Mouse (Mus musculus) layer of hippocampus, adult 6 months (tissue): ENCODE results near the gene Rbpjl. TPM values are rescaled to one million over a fixed set of nuclear protein-coding genes. Genes with fewer than 3 reads are reported as not detected.

Experiments used
- long read RNA-seq, 2 experiments: library from polyadenylated mRNA; unstranded; transcript quantifications; one replicate each; pipeline ENCODE4 v2.0.0; 2019 to 2020
- microRNA-seq: library from miRNA; unstranded; fragments of <30 nt; microRNA quantifications from one replicate; pipeline ENCODE4 v1.2.0, GENCODE M21; 2020
- polyA plus RNA-seq: library from polyadenylated mRNA; unstranded; fragments of <200 nt; fragmentation: Nextera tagmentation; gene quantifications from 2 replicates; pipeline ENCODE4 v1.2.3, GENCODE M21; 2021

Gene Rbpjl
- 0.21 TPM in 2 replicates for polyA plus RNA-seq
- long read RNA-seq, experiment 1, partial matches to known transcripts, result 0 of 1 reads
- long read RNA-seq, experiment 1, other reads (novel, unspliced or antisense), result 1 of 1 reads
- long read RNA-seq, experiment 2, partial matches to known transcripts, result 0 of 2 reads
- long read RNA-seq, experiment 2, other reads (novel, unspliced or antisense), result 2 of 2 reads

DNA sequence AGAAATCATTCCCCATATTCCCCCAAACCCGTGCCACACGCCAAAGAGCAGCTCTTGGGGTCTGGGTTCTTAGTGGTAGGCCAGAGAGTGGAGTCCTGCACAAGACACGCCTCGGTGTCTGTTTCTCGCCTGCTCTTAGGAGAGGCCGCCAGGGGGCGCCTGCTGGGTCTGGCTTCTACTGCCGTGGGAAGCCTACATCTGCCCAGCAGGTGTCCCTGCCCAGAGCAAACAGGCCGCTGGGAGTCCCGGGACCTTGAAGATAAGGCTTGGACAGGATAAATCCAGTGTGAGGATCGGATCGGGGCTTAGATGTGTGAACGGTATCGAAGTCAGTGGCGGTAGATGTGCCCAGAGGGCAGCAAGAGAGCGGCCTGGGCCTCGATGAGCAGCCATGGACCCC, at the start of gene Rbpjl:
Gene Rbpjl (plus strand): TSS at position 236 of the 400 bp plus-strand sequence.

DNA sequence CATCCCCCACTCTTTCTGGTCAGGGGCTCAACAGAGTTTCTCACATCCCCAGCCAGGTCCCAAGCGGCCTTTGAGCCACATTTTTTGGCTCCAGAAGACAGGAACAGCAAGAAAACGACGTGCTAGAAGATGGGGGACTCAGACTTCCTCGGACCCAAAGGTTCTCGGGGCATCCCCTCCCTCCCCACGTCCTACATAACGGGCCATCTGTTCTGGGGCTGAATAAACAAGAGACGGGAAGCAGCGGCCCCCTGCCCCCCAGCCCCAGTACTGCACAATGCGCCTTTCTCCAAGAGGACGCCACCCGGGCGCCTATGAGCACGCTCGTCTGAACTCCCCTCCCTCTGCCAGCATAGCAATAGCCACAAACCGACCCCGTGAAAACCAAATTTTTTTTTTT, 13.9 kb upstream of the Rbpjl start, which contains the start of gene Slpi:
Gene Slpi (minus strand): TSS at position 76 of the 400 bp plus-strand sequence.

DNA sequence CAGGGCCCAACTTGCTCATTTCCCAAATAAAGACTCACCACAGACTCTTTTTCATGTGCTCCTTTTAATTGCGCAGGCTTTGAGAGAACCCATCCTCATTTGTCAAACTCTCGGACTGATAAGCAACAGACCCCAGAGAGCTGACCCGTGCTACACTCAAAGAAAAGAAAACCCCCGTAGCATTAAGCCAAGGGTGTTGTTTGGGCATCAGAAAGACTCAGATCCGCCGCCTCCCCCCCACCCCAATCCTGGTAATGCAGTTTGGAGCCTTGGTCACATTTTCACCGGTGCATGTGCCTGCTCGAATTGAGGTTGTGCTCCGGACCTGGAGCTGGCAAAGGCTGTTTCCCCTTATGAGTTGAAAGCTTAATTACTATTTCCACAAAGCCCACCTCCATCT, 2.1 kb downstream of the Rbpjl start, which contains the start of gene Matn4:
Gene Matn4 (minus strand): TSS at position 101 of the 400 bp plus-strand sequence.

DNA sequence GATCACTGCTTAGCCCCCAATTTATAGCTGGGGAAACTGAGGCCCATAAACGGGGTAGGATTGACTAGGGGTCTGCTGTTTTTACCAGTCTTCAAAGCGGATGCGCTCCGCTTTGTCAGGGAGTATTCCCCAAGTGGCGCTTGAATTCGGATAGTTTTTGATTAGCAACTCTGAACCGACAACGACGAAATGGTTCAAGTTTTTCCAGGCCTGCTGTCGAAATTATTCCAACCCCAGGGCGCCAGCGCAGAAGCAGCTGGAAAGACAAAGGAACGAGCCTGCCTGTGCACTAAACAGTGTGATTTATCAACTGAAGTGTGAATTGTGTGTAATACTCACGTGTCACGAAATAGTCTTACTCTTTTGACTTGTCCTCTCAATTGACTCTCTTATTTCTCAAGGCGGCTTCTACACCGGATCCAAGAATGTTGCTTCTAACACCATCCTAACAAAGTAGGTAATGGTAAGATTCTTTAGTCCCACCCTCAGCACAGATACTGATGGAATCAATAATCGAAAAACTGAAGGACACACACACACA, 40.6 kb downstream of the Rbpjl start, which contains the start of gene Sdc4:
Gene Sdc4 (minus strand): TSS at position 428 of the 541 bp plus-strand sequence.

DNA sequence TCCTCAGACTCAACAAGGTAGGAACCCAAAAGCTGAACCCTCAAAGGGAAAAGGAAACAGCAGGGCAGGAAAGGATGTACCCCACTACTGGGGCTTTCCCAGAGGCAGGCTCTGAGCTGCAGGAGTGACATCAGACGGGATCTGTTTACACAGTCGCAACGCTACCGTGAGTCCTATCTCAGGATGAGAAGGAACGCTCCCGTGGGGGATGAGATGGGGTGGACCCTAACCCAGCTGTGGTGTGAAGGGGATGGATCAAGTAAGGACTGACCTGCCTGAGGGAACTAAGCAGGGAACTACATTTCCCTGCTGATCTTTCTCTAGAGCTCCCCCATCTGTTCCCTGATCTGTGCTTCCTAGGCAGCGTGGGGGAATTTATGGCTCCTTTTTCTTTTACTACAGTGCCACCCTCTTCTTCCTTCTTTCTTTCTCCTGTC, 53.9 kb downstream of the Rbpjl start, which contains the start of gene Sys1:
Gene Sys1 (plus strand): TSS at position 101 of the 437 bp plus-strand sequence.

DNA sequence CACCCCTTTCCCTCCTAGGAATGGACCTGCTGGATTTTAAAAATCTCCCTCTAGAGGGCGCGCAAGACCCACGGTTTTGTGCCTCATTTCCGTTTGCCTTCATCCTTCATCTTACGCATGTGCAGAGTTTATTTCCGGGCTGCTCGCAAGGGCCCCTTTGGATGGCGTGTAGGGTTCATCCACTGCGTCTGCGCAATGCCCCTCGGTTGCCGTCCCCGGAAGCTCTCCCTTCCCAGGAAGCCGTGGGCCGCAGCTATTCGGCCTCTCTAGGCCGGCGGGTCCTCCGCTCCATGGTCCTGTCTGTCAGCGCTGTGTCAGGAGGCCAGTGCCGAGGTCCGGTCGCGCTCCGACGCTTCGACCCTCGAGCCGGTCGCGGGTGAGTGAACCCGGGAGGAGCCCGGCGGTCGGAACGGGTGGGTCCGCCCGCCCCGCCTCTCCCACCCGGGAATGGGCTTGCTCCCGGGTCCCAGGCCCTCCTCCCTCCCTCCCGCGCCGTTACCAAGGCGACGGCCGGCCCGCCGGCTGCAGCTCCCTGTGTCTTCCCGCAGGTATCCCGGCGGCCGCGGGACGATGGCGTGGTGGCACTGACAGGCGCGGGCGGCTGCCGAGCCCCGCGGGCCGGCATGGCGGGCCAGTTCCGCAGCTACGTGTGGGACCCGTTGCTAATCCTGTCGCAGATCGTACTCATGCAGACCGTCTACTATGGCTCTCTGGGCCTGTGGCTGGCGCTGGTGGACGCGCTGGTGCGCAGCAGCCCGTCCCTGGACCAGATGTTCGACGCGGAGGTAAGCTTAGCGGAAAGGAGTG, 58.0 kb downstream of the Rbpjl start, which contains the start of gene Gm20458:
Gene Gm20458 (plus strand): TSS at position 223 of the 807 bp plus-strand sequence.

Small RNAs within 50 kb of the gene (microRNA-seq; reads per million reads assigned to microRNA genes)
- not detected for gene Mir7678

Other genes starting within 250 kb of the Rbpjl start
- gene Kcns1, start 232.0 kb upstream of the Rbpjl start, polyA plus RNA-seq, result 4.2 and 5.7 TPM in 2 replicates
- gene Wfdc5, start 220.4 kb upstream of the Rbpjl start, polyA plus RNA-seq, result not detected in 2 replicates
- gene Wfdc12, start 212.5 kb upstream of the Rbpjl start, polyA plus RNA-seq, result not detected in 2 replicates
- not detected in 2 replicates for gene Wfdc15a, start 203.0 kb upstream of the Rbpjl start, polyA plus RNA-seq
- gene Wfdc15b, start 181.5 kb upstream of the Rbpjl start, polyA plus RNA-seq, result not detected in 2 replicates
- gene Svs2, start 164.7 kb upstream of the Rbpjl start, polyA plus RNA-seq, result not detected in 2 replicates
- gene Svs3b, start 146.5 kb upstream of the Rbpjl start, polyA plus RNA-seq, result not detected in 2 replicates
- gene Svs4, start 124.7 kb upstream of the Rbpjl start, polyA plus RNA-seq, result not detected in 2 replicates
- not detected in 2 replicates for gene Svs3a, start 113.9 kb upstream of the Rbpjl start, polyA plus RNA-seq
- not detected in 2 replicates for gene Svs6, start 86.4 kb upstream of the Rbpjl start, polyA plus RNA-seq
- not detected in 2 replicates for gene Svs5, start 70.4 kb upstream of the Rbpjl start, polyA plus RNA-seq
- 0.24 and 0.45 TPM in 2 replicates for gene Slpi, start 14.0 kb upstream of the Rbpjl start, polyA plus RNA-seq
- gene Matn4, start 2.0 kb downstream of the Rbpjl start, polyA plus RNA-seq, result 2.3 and 2.6 TPM in 2 replicates
- 189 and 290 TPM in 2 replicates for gene Sdc4, start 40.7 kb downstream of the Rbpjl start, polyA plus RNA-seq
- 122 and 133 TPM in 2 replicates for gene Sys1, start 53.8 kb downstream of the Rbpjl start, polyA plus RNA-seq
- gene Gm20458, start 57.8 kb downstream of the Rbpjl start, polyA plus RNA-seq, result 8.3 and 10.1 TPM in 2 replicates
- gene Trp53tg5, start 70.6 kb downstream of the Rbpjl start, polyA plus RNA-seq, result not detected in 2 replicates
- 184 and 200 TPM in 2 replicates for gene Dbndd2, start 83.0 kb downstream of the Rbpjl start, polyA plus RNA-seq
- gene Pigt, start 94.4 kb downstream of the Rbpjl start, polyA plus RNA-seq, result 48.8 and 68.4 TPM in 2 replicates
- gene Wfdc2, start 159.3 kb downstream of the Rbpjl start, polyA plus RNA-seq, result 0.52 and 8.3 TPM in 2 replicates
- gene Spint3, start 170.3 kb downstream of the Rbpjl start, polyA plus RNA-seq, result not detected in 2 replicates
- gene Wfdc6a, start 182.3 kb downstream of the Rbpjl start, polyA plus RNA-seq, result not detected in 2 replicates
- gene Eppin, start 190.5 kb downstream of the Rbpjl start, polyA plus RNA-seq, result not detected in 2 replicates
- not detected in 2 replicates for gene Wfdc6b, start 210.4 kb downstream of the Rbpjl start, polyA plus RNA-seq
- not detected in 2 replicates for gene Wfdc8, start 210.5 kb downstream of the Rbpjl start, polyA plus RNA-seq
- not detected in 2 replicates for gene Wfdc16, start 235.7 kb downstream of the Rbpjl start, polyA plus RNA-seq